Mouse (Mus musculus) limb, embryonic 15.5 days (tissue): ENCODE results near the gene Plppr3. TPM values are rescaled to one million over a fixed set of nuclear protein-coding genes. Genes with fewer than 3 reads are reported as not detected.
"Not testable (repeated sequence)": the region's sequence is repeated elsewhere in the genome, so short reads cannot be mapped to it uniquely, and the experiment has no call there.

Experiments used
- ATAC-seq: fragments of 200-750 bp; cut with Nextera tagmentation; 2 replicates; pipeline ENCODE4 v1.8.0; 2017; ENCODE audit warnings: low read depth, moderate TSS enrichment; ENCODE audit not compliant: insufficient number of reproducible peaks, low FRiP score, low TSS enrichment
- H3K27ac ChIP-seq: fragments of 300-500 bp; sonication (generic); 2 replicates; pipeline ENCODE4 v1.5.1; 2015; ENCODE audit warnings: moderate library complexity, mild to moderate bottlenecking, inconsistent platforms
- H3K27me3 ChIP-seq: fragments of 300-500 bp; sonication (generic); 2 replicates; pipeline ENCODE4 v1.6.1; 2015; ENCODE audit warnings: inconsistent platforms
- H3K36me3 ChIP-seq: fragments of 300-500 bp; sonication (generic); 2 replicates; pipeline ENCODE4 v1.6.1; 2015; ENCODE audit warnings: inconsistent platforms
- H3K4me1 ChIP-seq: fragments of 300-500 bp; sonication (generic); 2 replicates; pipeline ENCODE4 v1.6.1; 2015; ENCODE audit warnings: inconsistent platforms
- H3K4me2 ChIP-seq: fragments of 300-500 bp; sonication (generic); 2 replicates; pipeline ENCODE4 v1.6.1; 2015; ENCODE audit warnings: mild to moderate bottlenecking, inconsistent platforms
- H3K4me3 ChIP-seq: fragments of 300-500 bp; sonication (generic); 2 replicates; pipeline ENCODE4 v1.5.1; 2015; ENCODE audit warnings: mild to moderate bottlenecking, inconsistent platforms
- H3K9ac ChIP-seq: fragments of 300-500 bp; sonication (generic); 2 replicates; pipeline ENCODE4 v1.6.1; 2015; ENCODE audit warnings: inconsistent platforms
- H3K9me3 ChIP-seq: fragments of 300-500 bp; sonication (generic); 2 replicates; pipeline ENCODE4 v1.6.1; 2016; ENCODE audit warnings: inconsistent platforms
- WGBS: fragments of 180-500 bp; shearing (Covaris S2); methylation state at CpG from one replicate; pipeline ENCODE4 v1.1.7; 2015; 5-methylcytosine and 5-hydroxymethylcytosine counted together
- polyA plus RNA-seq: library from polyadenylated mRNA; unstranded; fragments of >200 nt; fragmentation: Nextera tagmentation; extraction: Ambion mirVana; gene quantifications from 2 replicates; pipeline ENCODE4 v1.2.1, GENCODE M21; 2015

Plppr3 gene
- polyA plus RNA-seq, 1 experiment from 2014 or later, result 60.1 TPM

DNA sequence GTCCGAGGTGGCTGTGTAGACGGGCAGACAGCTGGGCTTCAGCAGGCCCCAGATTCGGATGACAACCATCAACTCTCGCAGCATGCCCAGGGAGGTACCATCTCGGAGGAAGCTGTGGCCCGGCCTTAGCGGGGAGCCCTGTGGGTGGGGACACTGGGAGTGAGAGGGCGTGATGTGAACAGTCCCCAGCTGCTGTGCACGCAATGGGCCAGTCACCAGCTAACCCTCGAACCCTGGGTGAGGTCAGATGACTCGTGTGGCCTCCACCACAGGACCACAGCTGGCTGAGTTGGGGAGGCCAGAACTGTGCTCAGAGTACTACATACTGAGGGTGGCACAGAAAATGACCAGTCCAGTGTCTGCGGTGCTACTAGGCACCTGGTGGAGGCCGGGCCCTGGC lies 22.4 kb upstream of the Plppr3 start:
- no peaks in the 10 kb centered on the region for H3K4me1 ChIP-seq
- ATAC-seq, result no peak
- H3K27ac ChIP-seq, result no peak overlapping the region
- H3K4me2 ChIP-seq, result no peak overlapping the region
- H3K9me3 ChIP-seq, result no peaks in the 10 kb centered on the region
- WGBS, result 85% methylated on average over 13 of the region's 13 CpGs
- no peaks in the 10 kb centered on the region for H3K27me3 ChIP-seq
- H3K4me3 ChIP-seq, result no peak overlapping the region
- no peak overlapping the region for H3K9ac ChIP-seq
- peaks cover 68% of the 10 kb centered on the region for H3K36me3 ChIP-seq

DNA sequence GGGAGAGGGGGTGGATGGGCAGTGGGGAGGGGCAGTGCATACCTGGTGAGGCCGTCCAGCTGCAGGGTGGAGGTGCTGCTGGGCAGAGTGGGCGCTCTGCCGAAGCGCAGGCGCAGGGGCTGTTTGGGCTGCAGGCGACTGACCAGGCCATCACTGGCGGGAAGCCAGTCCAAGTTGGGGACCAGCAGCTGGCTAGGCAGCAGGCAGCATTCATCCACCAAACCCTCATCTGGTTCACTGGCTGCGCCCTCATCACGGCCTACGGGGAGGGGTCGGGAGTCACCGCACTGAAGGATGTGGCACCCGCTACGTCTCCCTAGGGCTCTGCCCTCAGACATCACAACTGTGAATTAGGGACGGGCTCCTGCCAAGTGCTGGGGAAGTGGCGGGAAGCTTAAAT lies 21.9 kb upstream of the Plppr3 start:
- WGBS, result 90% methylated on average over 16 of the region's 16 CpGs
- H3K4me2 ChIP-seq, result no peak overlapping the region
- no peaks in the 10 kb centered on the region for H3K27me3 ChIP-seq
- H3K4me3 ChIP-seq, result no peak overlapping the region
- no peaks in the 10 kb centered on the region for H3K9me3 ChIP-seq
- peaks cover 63% of the 10 kb centered on the region for H3K36me3 ChIP-seq
- no peaks in the 10 kb centered on the region for H3K4me1 ChIP-seq
- no peak overlapping the region for H3K27ac ChIP-seq
- H3K9ac ChIP-seq, result no peak overlapping the region
- ATAC-seq, result no peak

DNA sequence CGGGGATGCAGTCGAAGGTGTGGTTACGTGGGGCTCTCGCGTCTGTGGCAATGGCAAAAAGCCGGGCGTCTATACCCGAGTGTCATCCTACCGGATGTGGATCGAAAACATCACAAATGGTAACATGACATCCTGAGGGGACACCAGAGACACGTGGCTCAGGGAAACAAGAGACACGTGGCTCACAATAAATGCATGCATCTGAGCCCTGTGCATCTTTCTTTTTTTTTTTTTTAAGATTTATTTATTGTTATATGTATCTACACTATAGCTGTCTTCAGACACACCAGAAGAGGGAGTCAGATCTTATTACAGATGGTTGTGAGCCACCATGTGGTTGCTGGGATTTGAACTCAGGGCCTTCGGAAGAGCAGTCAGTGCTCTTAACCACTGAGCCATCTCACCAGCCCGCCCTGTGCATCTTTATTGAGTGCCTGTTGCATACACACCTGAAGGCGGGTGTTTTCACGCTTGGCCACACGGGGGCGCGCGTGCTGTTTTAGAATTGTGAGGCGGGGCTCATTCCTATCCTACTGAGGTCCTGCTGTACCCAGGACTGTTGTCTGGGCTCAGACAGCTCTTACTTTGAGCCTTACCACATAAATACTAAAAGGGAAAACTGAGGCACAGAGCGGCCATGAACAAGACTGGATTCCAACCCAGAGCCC lies 18.2 kb upstream of the Plppr3 start:
- ATAC-seq, H3K27ac ChIP-seq: not testable (repeated sequence)
- WGBS, result 44% methylated on average over 22 of the region's 22 CpGs

DNA sequence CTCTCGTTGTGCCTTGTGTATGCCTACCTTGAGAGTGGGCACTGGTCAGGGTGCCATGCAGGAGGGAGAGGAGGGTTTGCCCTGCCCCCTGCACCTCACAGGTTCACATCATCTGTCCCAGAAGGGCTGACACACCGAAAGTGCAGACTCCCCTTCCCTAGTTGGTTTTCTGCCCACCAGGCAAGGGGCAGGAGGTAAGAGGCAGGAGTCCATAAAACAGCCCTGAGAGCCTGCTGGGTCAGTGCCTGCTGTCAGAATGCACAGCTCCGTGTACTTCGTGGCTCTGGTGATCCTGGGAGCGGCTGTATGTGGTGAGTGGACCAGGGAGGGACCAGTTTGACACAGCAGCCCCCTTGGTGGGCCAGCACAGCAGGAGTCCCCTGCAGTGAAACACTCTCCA lies 16.2 kb upstream of the Plppr3 start, which contains the start of gene Cfd:
Cfd (plus strand) TSS at position 184 of the 400 bp plus-strand sequence.
- no peak for ATAC-seq
- Histone ChIP-seq H3K9me3 (no peaks in the 10 kb centered on the region), H3K36me3 (peaks cover 12% of the 10 kb centered on the region), H3K4me2 (no peak within 1 kb of the TSS), H3K4me3 (no peak within 1 kb of the TSS), H3K9ac (no peak within 1 kb of the TSS), H3K27ac (no peak within 1 kb of the TSS), H3K27me3 (no peaks in the 10 kb centered on the region), H3K4me1 (no peaks in the 10 kb centered on the region)
- WGBS, result 37% methylated on average over 5 of the region's 5 CpGs

More for the DNA sequence above, 18.2 kb upstream of the Plppr3 start:
- H3K4me2 ChIP-seq, H3K4me3 ChIP-seq, H3K9ac ChIP-seq, H3K9me3 ChIP-seq, H3K4me1 ChIP-seq, H3K27me3 ChIP-seq: not testable (repeated sequence)
- H3K36me3 ChIP-seq, result peaks cover 31% of the 10 kb centered on the region

DNA sequence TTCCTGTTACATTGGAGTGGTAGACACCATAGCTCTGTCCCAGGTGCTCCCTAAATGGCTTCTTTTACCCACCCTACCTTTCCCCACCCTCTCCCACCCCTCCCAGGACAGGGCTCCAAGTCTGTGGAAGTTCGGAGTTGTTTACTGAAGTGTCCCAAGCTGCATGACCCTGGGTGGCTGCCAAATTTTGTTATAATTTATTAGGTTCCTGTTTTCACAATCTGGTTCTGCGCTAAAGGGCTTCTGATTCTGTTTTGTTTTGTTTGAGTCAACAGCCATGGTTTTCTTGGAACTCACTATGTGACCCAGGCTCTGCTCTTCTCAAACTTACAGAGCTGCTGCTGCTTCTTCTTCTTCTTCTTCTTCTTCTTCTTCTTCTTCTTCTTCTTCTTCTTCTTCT lies 15.0 kb upstream of the Plppr3 start:
- no peak overlapping the region for H3K9ac ChIP-seq
- no peak overlapping the region for H3K4me2 ChIP-seq
- no peak overlapping the region for H3K4me3 ChIP-seq
- H3K36me3 ChIP-seq, result peaks cover 3% of the 10 kb centered on the region; the same call in 1 of the 2 replicates
- no peak for ATAC-seq
- no peak overlapping the region for H3K27ac ChIP-seq
- H3K4me1 ChIP-seq, result peaks cover 1% of the 10 kb centered on the region; the same call in 1 of the 2 replicates
- 54% methylated on average over 2 of the region's 2 CpGs for WGBS
- H3K27me3 ChIP-seq, result no peaks in the 10 kb centered on the region
- H3K9me3 ChIP-seq, result no peaks in the 10 kb centered on the region

DNA sequence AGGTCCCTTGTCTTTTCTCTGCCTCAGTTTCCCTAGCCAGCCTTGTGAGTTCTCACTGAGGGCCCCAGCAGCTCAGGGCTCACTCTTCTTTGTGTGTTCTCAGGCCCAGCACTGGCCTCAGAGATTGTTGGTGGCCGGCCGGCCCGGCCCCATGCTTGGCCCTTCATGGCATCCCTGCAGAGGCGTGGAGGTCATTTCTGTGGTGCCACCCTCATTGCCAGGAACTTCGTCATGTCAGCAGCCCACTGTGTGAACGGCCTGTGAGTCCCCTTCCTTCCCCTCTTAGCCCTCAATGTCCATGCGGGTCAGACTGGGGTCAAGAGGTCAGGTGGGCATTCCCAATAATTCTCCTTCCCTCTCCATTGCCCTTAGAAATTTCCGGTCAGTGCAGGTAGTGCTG lies 12.2 kb upstream of the Plppr3 start:
- no peak overlapping the region for H3K27ac ChIP-seq
- no peak for ATAC-seq
- H3K9me3 ChIP-seq, result no peaks in the 10 kb centered on the region
- peaks cover 6% of the 10 kb centered on the region; the same call in 1 of the 2 replicates for H3K27me3 ChIP-seq
- no peak overlapping the region for H3K9ac ChIP-seq
- 81% methylated on average over 8 of the region's 8 CpGs for WGBS
- no peak overlapping the region for H3K4me2 ChIP-seq
- H3K36me3 ChIP-seq, result no peaks in the 10 kb centered on the region
- no peak overlapping the region for H3K4me3 ChIP-seq
- H3K4me1 ChIP-seq, result peaks cover 26% of the 10 kb centered on the region

DNA sequence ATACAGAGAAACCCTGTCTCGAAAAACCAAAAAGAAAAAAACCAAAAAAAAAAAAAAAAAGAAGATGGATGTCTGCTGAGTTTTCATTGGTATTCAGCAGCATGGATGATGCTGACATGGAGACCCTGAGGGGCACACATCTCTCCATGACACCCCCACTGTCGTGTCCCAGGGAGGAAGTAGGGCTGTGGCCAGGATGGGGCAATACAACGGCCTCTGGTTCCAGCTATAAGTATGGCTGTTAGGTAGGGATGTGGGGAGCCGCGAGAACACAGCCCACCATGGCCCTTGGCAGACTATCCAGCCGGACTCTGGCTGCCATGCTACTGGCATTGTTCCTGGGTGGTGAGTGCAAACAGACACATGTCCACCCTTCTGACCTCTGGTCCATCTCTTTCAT lies 11.6 kb upstream of the Plppr3 start, which contains the start of gene Elane:
Elane (plus strand) TSS at position 194 of the 400 bp plus-strand sequence.
- Histone ChIP-seq H3K9ac (no peak within 1 kb of the TSS), H3K4me2 (no peak within 1 kb of the TSS), H3K4me3 (no peak within 1 kb of the TSS), H3K27ac (no peak within 1 kb of the TSS), H3K27me3 (peaks cover 11% of the 10 kb centered on the region; the same call in 1 of the 2 replicates), H3K36me3 (no peaks in the 10 kb centered on the region), H3K9me3 (no peaks in the 10 kb centered on the region), H3K4me1 (peaks cover 28% of the 10 kb centered on the region)
- WGBS, result 80% methylated on average over 6 of the region's 6 CpGs
- ATAC-seq, result no peak

DNA sequence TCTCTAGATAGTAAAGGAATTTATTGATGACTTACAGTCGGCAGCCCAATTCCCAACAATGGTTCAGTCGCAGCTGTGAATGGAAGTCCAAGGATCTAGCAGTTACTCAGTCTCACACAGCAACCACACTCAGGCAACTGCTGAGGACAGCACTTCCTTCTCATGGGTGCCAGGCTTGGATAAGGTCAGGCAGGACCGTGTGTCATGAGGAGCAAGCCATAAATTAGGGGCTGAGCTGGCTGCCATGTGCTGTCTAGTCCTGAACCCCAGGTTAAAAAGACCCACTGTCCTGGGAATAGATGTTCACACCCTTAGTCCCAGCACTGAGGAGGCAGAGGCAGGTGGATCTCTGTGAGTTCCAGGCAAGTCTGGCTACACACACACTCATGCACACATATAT lies 10.5 kb upstream of the Plppr3 start:
- not testable (repeated sequence) for H3K9ac ChIP-seq, ATAC-seq, H3K36me3 ChIP-seq, H3K4me3 ChIP-seq, H3K27ac ChIP-seq, H3K9me3 ChIP-seq, H3K4me2 ChIP-seq
- Histone ChIP-seq H3K4me1 (peaks cover 28% of the 10 kb centered on the region), H3K27me3 (peaks cover 12% of the 10 kb centered on the region; the same call in 1 of the 2 replicates)
- WGBS, result 59% methylated on average over 3 of the region's 3 CpGs

DNA sequence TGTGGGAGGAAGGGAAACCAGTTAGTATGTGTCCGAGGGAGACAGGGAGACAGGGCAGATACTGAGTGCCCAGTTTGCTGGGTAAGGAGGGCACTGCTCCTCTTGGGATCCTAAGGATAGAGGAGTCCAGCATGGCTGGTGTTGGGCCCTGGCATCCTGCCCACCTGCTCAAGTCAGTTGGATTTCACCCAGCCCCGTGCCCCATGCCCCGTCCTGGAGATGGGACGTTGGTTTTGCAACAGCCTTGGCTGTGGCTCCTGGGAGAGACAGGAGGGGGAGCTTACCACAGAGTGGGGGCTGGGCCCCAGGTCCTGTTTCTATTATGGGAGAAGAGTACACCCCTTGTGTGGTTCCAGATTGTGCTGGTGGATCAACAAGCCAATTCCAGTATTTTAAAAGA lies 10.0 kb upstream of the Plppr3 start:
- Histone ChIP-seq H3K9ac (no peak overlapping the region), H3K4me1 (peaks cover 28% of the 10 kb centered on the region), H3K4me3 (no peak overlapping the region), H3K27me3 (peaks cover 12% of the 10 kb centered on the region; the same call in 1 of the 2 replicates), H3K4me2 (no peak overlapping the region), H3K9me3 (no peaks in the 10 kb centered on the region), H3K27ac (no peak overlapping the region), H3K36me3 (no peaks in the 10 kb centered on the region)
- WGBS, result 60% methylated on average over 4 of the region's 4 CpGs
- ATAC-seq, result no peak

DNA sequence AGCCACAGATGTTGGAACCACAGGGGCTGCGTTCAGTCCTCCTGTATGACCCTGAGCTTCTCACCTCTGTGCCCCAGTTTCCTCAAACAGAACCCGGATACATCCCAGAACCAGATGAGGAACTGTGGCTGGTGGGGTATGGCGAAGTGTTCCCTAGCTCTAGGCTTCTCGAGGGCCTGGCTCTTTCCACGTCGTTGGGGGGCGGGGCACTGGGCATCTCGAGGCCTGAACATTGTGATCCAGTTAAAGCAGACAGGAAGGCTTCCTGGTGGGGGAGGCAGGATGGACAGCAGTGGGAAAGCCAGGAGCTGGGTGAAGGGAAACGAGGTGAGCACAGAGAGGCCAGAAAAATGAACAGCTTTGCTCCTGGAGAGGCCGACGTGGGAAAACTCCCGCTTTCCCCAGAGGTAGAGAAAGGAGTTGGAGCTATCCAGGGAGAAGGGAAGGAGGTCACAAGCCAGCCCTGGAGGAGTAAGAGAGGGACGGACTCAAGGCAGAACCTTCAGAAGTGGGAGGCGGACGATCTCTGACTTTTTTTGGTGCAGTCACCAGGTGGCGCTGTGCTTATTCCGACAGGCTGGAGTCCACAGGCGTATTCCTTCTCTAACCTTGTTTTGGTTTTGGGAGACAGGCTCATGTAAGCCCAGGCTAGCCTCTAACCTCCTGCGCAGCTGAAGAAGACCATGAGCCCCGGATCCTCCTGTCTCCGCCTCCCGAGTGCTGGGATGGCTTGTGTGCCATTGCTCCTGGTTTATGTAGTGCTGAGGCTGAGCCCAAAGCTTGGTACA lies 9.1 kb upstream of the Plppr3 start:
- Histone ChIP-seq H3K4me3 (no peak overlapping the region), H3K9ac (no peak overlapping the region), H3K27ac (no peak overlapping the region), H3K9me3 (no peaks in the 10 kb centered on the region), H3K4me1 (peaks cover 28% of the 10 kb centered on the region), H3K4me2 (no peak overlapping the region), H3K36me3 (no peaks in the 10 kb centered on the region), H3K27me3 (peaks cover 12% of the 10 kb centered on the region; the same call in 1 of the 2 replicates)
- no peak for ATAC-seq
- 16% methylated on average over 22 of the region's 22 CpGs for WGBS

DNA sequence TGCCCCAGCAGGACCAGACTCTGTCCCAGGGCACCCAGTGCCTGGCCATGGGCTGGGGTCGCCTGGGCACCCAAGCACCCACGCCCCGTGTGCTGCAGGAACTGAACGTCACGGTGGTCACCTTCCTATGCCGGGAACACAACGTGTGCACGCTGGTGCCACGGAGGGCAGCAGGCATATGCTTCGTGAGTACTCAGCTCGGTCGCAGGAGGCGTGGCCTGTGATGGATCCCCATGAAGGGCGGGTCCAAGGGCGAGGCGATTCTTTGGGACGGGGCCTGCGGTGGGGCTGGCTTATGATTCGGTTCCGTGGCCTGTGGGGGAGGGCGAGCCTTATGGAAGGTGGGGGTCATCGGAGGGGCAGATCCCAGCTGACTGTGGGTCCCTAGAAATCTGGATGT lies 7.5 kb upstream of the Plppr3 start:
- peaks cover 12% of the 10 kb centered on the region; the same call in 1 of the 2 replicates for H3K27me3 ChIP-seq
- H3K9ac ChIP-seq, result no peak overlapping the region
- peak overlapping the region; percentile 40 for H3K4me2 ChIP-seq
- H3K4me1 ChIP-seq, result peaks cover 34% of the 10 kb centered on the region
- no peak overlapping the region for H3K27ac ChIP-seq
- no peak for ATAC-seq
- no peaks in the 10 kb centered on the region for H3K9me3 ChIP-seq
- peak overlapping the region; percentile 9; the same call in 1 of the 2 replicates for H3K4me3 ChIP-seq
- WGBS, result 6% methylated on average over 22 of the region's 22 CpGs
- no peaks in the 10 kb centered on the region for H3K36me3 ChIP-seq

DNA sequence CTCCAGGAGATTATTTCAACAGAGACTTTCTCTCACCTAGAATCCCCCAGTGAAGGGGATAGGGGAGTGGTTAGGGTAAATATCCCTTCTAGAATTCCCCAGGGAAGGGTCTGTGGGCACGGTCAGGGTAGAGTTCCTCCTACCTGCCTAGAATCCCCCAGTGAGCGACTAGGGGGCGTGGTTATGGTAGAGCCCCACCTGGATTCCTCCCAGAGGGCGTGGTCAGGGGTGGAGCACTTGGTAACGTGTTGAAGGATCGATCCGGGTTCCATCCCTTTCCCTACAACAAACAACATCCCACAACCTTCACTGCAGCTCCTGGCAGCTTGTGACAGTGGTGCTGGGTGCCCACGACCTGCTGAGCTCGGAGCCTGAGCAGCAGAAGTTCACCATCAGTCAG lies 6.3 kb upstream of the Plppr3 start:
- 16% methylated on average over 9 of the region's 9 CpGs for WGBS
- no peaks in the 10 kb centered on the region for H3K9me3 ChIP-seq
- peaks cover 34% of the 10 kb centered on the region for H3K4me1 ChIP-seq
- H3K27me3 ChIP-seq, result peaks cover 12% of the 10 kb centered on the region; the same call in 1 of the 2 replicates
- H3K4me3 ChIP-seq, result no peak overlapping the region
- H3K27ac ChIP-seq, result no peak overlapping the region
- no peak overlapping the region for H3K9ac ChIP-seq
- ATAC-seq, result no peak
- H3K4me2 ChIP-seq, result no peak overlapping the region
- H3K36me3 ChIP-seq, result no peaks in the 10 kb centered on the region
